Mouse (Mus musculus) midbrain, postnatal 0 days (tissue): ENCODE measurements at regions not wholly inside any gene's neighbourhood (a gene's known extent, or its start where the extent isn't known, plus 50 kb on each side); places are given as distances from the start of the nearest gene placed in this dataset.

Experiments
- ATAC-seq: fragments of 200-750 bp; cut with Nextera tagmentation; 2 replicates; pipeline ENCODE4 v1.8.0; 2017; ENCODE audit warnings: moderate number of reproducible peaks, mild to moderate bottlenecking, moderate TSS enrichment, moderate library complexity; ENCODE audit not compliant: low FRiP score
- DNase-seq: peaks from one replicate; pipeline ENCODE4 v3.0.0-alpha.2; 2015; ENCODE audit warnings: low spot score
- H3K27ac ChIP-seq: fragments of 300-500 bp; sonication (generic); 2 replicates; pipeline ENCODE4 v1.5.1; 2014; ENCODE audit warnings: low read depth, mild to moderate bottlenecking, low read length, mixed read lengths
- H3K27me3 ChIP-seq: fragments of 300-500 bp; sonication (generic); 2 replicates; pipeline ENCODE4 v1.6.1; 2014; ENCODE audit warnings: low read length, control low read depth, mixed read lengths; ENCODE audit not compliant: insufficient read depth
- H3K36me3 ChIP-seq: fragments of 300-500 bp; sonication (generic); 2 replicates; pipeline ENCODE4 v1.6.1; 2014; ENCODE audit warnings: low read length, control low read depth, mixed read lengths; ENCODE audit not compliant: insufficient read depth
- H3K4me1 ChIP-seq: fragments of 300-500 bp; sonication (generic); 2 replicates; pipeline ENCODE4 v1.6.1; 2014; ENCODE audit warnings: mild to moderate bottlenecking, control low read depth, antibody characterized with exemption, low read length, mixed read lengths; ENCODE audit not compliant: insufficient read depth
- H3K4me2 ChIP-seq: fragments of 300-500 bp; sonication (generic); 2 replicates; pipeline ENCODE4 v1.6.1; 2014; ENCODE audit warnings: low read depth, mild to moderate bottlenecking, low read length, mixed read lengths; ENCODE audit not compliant: poor library complexity, severe bottlenecking
- H3K4me3 ChIP-seq: fragments of 300-500 bp; sonication (generic); 2 replicates; pipeline ENCODE4 v1.5.1; 2014; ENCODE audit warnings: low read depth, mild to moderate bottlenecking, low read length, moderate library complexity
- H3K9ac ChIP-seq: fragments of 300-500 bp; sonication (generic); replicated peaks from 2 replicates; pipeline ENCODE4 v1.6.1; 2014; ENCODE audit warnings: mild to moderate bottlenecking, low read length, moderate library complexity, mixed read lengths; ENCODE audit not compliant: poor library complexity, severe bottlenecking
- H3K9me3 ChIP-seq: fragments of 300-500 bp; sonication (generic); 2 replicates; pipeline ENCODE4 v1.6.1; 2016; ENCODE audit warnings: low read length, control low read depth
- CTCF ChIP-seq: IDR thresholded peaks from 2 replicates; pipeline ENCODE4 v1.5.1; 2016; ENCODE audit warnings: antibody characterized with exemption, mild to moderate bottlenecking
- WGBS: fragments of 180-500 bp; shearing (Covaris S2); extraction: QIAGEN DNeasy Blood & Tissue Kit; methylation state at CpG from one replicate; pipeline ENCODE4 v1.1.7; 2014; 5-methylcytosine and 5-hydroxymethylcytosine counted together

GRCm38 (mm10) chr14:105621124-105621523 lies 275.5 kb downstream of the Spry2 start:
- no peak overlapping the region for H3K4me2 ChIP-seq
- TF ChIP-seq CTCF: no peak
- H3K4me1 ChIP-seq: no peaks in the 10 kb centered on the region
- no peak for ATAC-seq
- 0 out of 2 replicates have a peak overlapping the region, but pooled peaks have one; percentile 38 for H3K27ac ChIP-seq
- WGBS: 61% methylated on average over 6 of the region's 6 CpGs
- H3K4me3 ChIP-seq: no peak overlapping the region
- no peaks in the 10 kb centered on the region for H3K27me3 ChIP-seq
- DNase-seq: peak; percentile 66
- H3K36me3 ChIP-seq: no peaks in the 10 kb centered on the region
- no peaks in the 10 kb centered on the region for H3K9me3 ChIP-seq
- no peak overlapping the region for H3K9ac ChIP-seq

- 86% methylated on average over 8 of the region's 8 CpGs for WGBS
- no peak for ATAC-seq
These were observed 277.2 kb downstream of the Spry2 start for GRCm38 (mm10) chr14:105619449-105619848.

GRCm38 (mm10) chr14:105615766-105616165 lies 280.9 kb downstream of the Spry2 start:
- Histone ChIP-seq H3K4me1 (no peaks in the 10 kb centered on the region), H3K27me3 (no peaks in the 10 kb centered on the region), H3K4me3 (no peak overlapping the region), H3K9me3 (no peaks in the 10 kb centered on the region), H3K27ac (no peak overlapping the region), H3K9ac (no peak overlapping the region), H3K4me2 (no peak overlapping the region), H3K36me3 (no peaks in the 10 kb centered on the region)
- TF ChIP-seq CTCF: no peak
- DNase-seq: no peak
- ATAC-seq: no peak
- WGBS: 83% methylated on average over 3 of the region's 3 CpGs

More at GRCm38 (mm10) chr14:105619449-105619848, 277.2 kb downstream of the Spry2 start:
- Histone ChIP-seq H3K9ac (no peak overlapping the region), H3K4me1 (no peaks in the 10 kb centered on the region), H3K27ac (no peak overlapping the region), H3K9me3 (no peaks in the 10 kb centered on the region), H3K36me3 (no peaks in the 10 kb centered on the region), H3K4me2 (no peak overlapping the region), H3K27me3 (no peaks in the 10 kb centered on the region), H3K4me3 (no peak overlapping the region)
- no peak for DNase-seq
- no peak for TF ChIP-seq CTCF

- no peak overlapping the region for H3K27ac ChIP-seq
- ATAC-seq: no peak
- H3K4me1 ChIP-seq: no peaks in the 10 kb centered on the region
- no peak for TF ChIP-seq CTCF
- no peaks in the 10 kb centered on the region for H3K9me3 ChIP-seq
- H3K4me3 ChIP-seq: no peak overlapping the region
- no peaks in the 10 kb centered on the region for H3K36me3 ChIP-seq
- no peak for DNase-seq
- WGBS: 97% methylated on average over 3 of the region's 3 CpGs
- H3K27me3 ChIP-seq: no peaks in the 10 kb centered on the region
- no peak overlapping the region for H3K4me2 ChIP-seq
- H3K9ac ChIP-seq: no peak overlapping the region
These were observed 283.8 kb downstream of the Spry2 start for GRCm38 (mm10) chr14:105612794-105613193.

- Histone ChIP-seq H3K4me2 (no peak overlapping the region), H3K9me3 (no peaks in the 10 kb centered on the region), H3K9ac (no peak overlapping the region), H3K4me1 (no peaks in the 10 kb centered on the region), H3K4me3 (no peak overlapping the region), H3K27ac (no peak overlapping the region), H3K27me3 (no peaks in the 10 kb centered on the region), H3K36me3 (no peaks in the 10 kb centered on the region)
- WGBS: 89% methylated on average over 4 of the region's 4 CpGs
- no peak for TF ChIP-seq CTCF
- ATAC-seq (no peak), DNase-seq (no peak)
These were observed 287.8 kb downstream of the Spry2 start for GRCm38 (mm10) chr14:105608804-105609203.

- H3K9ac ChIP-seq: no peak overlapping the region
- no peaks in the 10 kb centered on the region for H3K4me1 ChIP-seq
- DNase-seq: no peak
- H3K4me3 ChIP-seq: no peak overlapping the region
- no peak for TF ChIP-seq CTCF
- WGBS: 76% methylated on average over 3 of the region's 3 CpGs
- no peaks in the 10 kb centered on the region for H3K36me3 ChIP-seq
- no peak overlapping the region for H3K4me2 ChIP-seq
- no peak overlapping the region for H3K27ac ChIP-seq
- no peaks in the 10 kb centered on the region for H3K27me3 ChIP-seq
- ATAC-seq: no peak
- no peaks in the 10 kb centered on the region for H3K9me3 ChIP-seq
These were observed 290.1 kb downstream of the Spry2 start for GRCm38 (mm10) chr14:105606551-105606950.
